Mouse (Mus musculus) liver, postnatal 0 days (tissue): ENCODE measurements at regions not wholly inside any gene's neighbourhood (a gene's known extent, or its start where the extent isn't known, plus 50 kb on each side); places are given as distances from the start of the nearest gene placed in this dataset.

ENCODE experiments used
- ATAC-seq: fragments of 200-750 bp; cut with Nextera tagmentation; 2 replicates; pipeline ENCODE4 v1.8.0; 2017; ENCODE audit warnings: mild to moderate bottlenecking, moderate library complexity
- DNase-seq: peaks from one replicate; pipeline ENCODE4 v3.0.0-alpha.2; 2016
- H3K27ac ChIP-seq: fragments of 300-500 bp; sonication (generic); 2 replicates; pipeline ENCODE4 v1.5.1; 2014; ENCODE audit warnings: antibody characterized with exemption, moderate library complexity, mild to moderate bottlenecking, low read depth
- H3K27me3 ChIP-seq: fragments of 300-500 bp; sonication (generic); 2 replicates; pipeline ENCODE4 v1.6.1; 2014; ENCODE audit warnings: low read length, control low read depth, mixed read lengths; ENCODE audit not compliant: insufficient read depth
- H3K36me3 ChIP-seq: fragments of 300-500 bp; sonication (generic); replicated peaks from 2 replicates; pipeline ENCODE4 v1.6.1; 2014; ENCODE audit warnings: mild to moderate bottlenecking, control low read depth, low read length, moderate library complexity, mixed read lengths; ENCODE audit not compliant: insufficient read depth
- H3K4me1 ChIP-seq: fragments of 300-500 bp; sonication (generic); 2 replicates; pipeline ENCODE4 v1.6.1; 2014; ENCODE audit warnings: antibody characterized with exemption, mild to moderate bottlenecking, control low read depth; ENCODE audit not compliant: insufficient read depth
- H3K4me2 ChIP-seq: fragments of 300-500 bp; sonication (generic); 2 replicates; pipeline ENCODE4 v1.6.1; 2014; ENCODE audit warnings: low read depth, mild to moderate bottlenecking, low read length, moderate library complexity, mixed read lengths
- H3K4me3 ChIP-seq: fragments of 300-500 bp; sonication (generic); 2 replicates; pipeline ENCODE4 v1.5.1; 2014; ENCODE audit warnings: low read depth, low read length
- H3K9ac ChIP-seq: fragments of 300-500 bp; sonication (generic); replicated peaks from 2 replicates; pipeline ENCODE4 v1.6.1; 2014; ENCODE audit warnings: mild to moderate bottlenecking, moderate library complexity
- H3K9me3 ChIP-seq: fragments of 300-500 bp; sonication (generic); 2 replicates; pipeline ENCODE4 v1.6.1; 2016; ENCODE audit warnings: mild to moderate bottlenecking, control low read depth, low read length, mixed read lengths
- CTCF ChIP-seq: sonication (generic); IDR thresholded peaks from 2 replicates; pipeline ENCODE4 v1.5.1; 2016; ENCODE audit warnings: antibody characterized with exemption, low read depth
- EP300 ChIP-seq: IDR thresholded peaks from 2 replicates; pipeline ENCODE4 v1.6.1; 2016; ENCODE audit warnings: antibody characterized with exemption, low read depth, mild to moderate bottlenecking
- WGBS: fragments of 180-500 bp; shearing (Covaris S2); extraction: QIAGEN DNeasy Blood & Tissue Kit; methylation state at CpG from one replicate; pipeline ENCODE4 v1.1.7; 2014; ENCODE audit not compliant: insufficient replicate concordance; 5-methylcytosine and 5-hydroxymethylcytosine counted together

GRCm38 (mm10) chr1:40907813-40908212 is 102.4 kb downstream of the Tmem182 start:
- Histone ChIP-seq H3K4me2 (no peak overlapping the region), H3K9ac (no peak overlapping the region), H3K36me3 (no peaks in the 10 kb centered on the region), H3K27me3 (no peaks in the 10 kb centered on the region), H3K9me3 (no peaks in the 10 kb centered on the region), H3K4me1 (no peaks in the 10 kb centered on the region), H3K27ac (no peak overlapping the region), H3K4me3 (no peak overlapping the region)
- TF ChIP-seq CTCF: no peak
- TF ChIP-seq EP300: no peak
- DNase-seq (no peak), ATAC-seq (no peak)

GRCm38 (mm10) chr1:40913591-40913990 is 108.2 kb downstream of the Tmem182 start:
- DNase-seq (no peak), ATAC-seq (no peak)
- 29% methylated on average over 3 of the region's 3 CpGs for WGBS
- H3K9ac ChIP-seq: no peak overlapping the region
- H3K4me1 ChIP-seq: no peaks in the 10 kb centered on the region
- no peaks in the 10 kb centered on the region for H3K27me3 ChIP-seq
- no peaks in the 10 kb centered on the region for H3K36me3 ChIP-seq
- H3K4me2 ChIP-seq: no peak overlapping the region
- H3K27ac ChIP-seq: no peak overlapping the region
- TF ChIP-seq CTCF (no peak), EP300 (no peak)
- H3K4me3 ChIP-seq: no peak overlapping the region
- H3K9me3 ChIP-seq: no peaks in the 10 kb centered on the region

- WGBS: 75% methylated on average over 3 of the region's 3 CpGs
These were observed 118.9 kb downstream of the Tmem182 start for GRCm38 (mm10) chr1:40924271-40924670.

DNA sequence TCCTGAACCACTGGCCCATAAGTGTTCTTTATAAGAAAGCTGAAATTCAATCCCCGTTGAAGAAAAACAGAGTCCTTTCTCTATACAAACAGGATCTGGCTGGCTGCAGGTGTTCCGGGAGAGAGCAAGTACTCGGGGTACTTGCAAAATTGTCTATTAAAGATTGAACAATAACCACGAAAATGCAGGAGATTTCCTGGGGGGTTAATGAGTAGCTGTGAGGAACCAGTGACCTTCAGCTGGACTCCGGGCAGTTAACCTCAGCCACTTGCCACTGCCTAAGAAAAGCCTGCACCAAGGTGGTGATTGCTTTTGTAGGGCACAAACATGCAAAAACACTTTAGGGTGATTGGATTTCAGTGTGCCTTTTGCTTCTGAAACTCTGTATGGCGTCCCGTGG is 119.4 kb downstream of the Tmem182 start:
- no peak overlapping the region for H3K9ac ChIP-seq
- TF ChIP-seq EP300 (no peak), CTCF (no peak)
- no peaks in the 10 kb centered on the region for H3K36me3 ChIP-seq
- no peaks in the 10 kb centered on the region for H3K9me3 ChIP-seq
- H3K27ac ChIP-seq: no peak overlapping the region
- 70% methylated on average over 7 of the region's 7 CpGs for WGBS
- no peaks in the 10 kb centered on the region for H3K4me1 ChIP-seq
- no peak overlapping the region for H3K4me3 ChIP-seq
- no peak overlapping the region for H3K4me2 ChIP-seq
- no peak for ATAC-seq
- no peaks in the 10 kb centered on the region for H3K27me3 ChIP-seq
- DNase-seq: no peak

More at GRCm38 (mm10) chr1:40924271-40924670, 118.9 kb downstream of the Tmem182 start:
- Histone ChIP-seq H3K4me1 (no peaks in the 10 kb centered on the region), H3K9ac (no peak overlapping the region), H3K27me3 (no peaks in the 10 kb centered on the region), H3K4me3 (no peak overlapping the region), H3K36me3 (no peaks in the 10 kb centered on the region), H3K9me3 (no peaks in the 10 kb centered on the region), H3K4me2 (no peak overlapping the region), H3K27ac (no peak overlapping the region)
- no peak for TF ChIP-seq EP300
- no peak for TF ChIP-seq CTCF
- DNase-seq (no peak), ATAC-seq (no peak)

DNA sequence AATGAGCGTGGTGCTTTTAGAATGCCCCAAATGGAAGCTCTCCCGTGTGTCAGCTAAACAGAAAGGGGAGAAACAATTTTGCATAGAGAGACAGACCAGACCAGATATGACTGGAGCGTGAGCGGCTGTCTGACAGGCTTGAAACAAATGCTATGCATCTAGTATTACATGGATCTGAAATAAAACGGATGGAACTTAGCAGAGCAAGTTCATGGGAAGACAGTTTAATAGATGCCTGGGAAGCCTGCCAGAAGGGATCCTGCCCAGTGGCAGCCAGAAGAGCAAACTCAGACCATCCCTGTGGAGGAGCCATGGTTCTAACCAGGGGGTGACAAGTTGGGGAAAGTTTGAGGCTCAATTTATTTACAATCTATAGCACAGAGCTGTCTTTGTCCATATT is 126.0 kb downstream of the Tmem182 start:
- DNase-seq: no peak
- Histone ChIP-seq H3K9ac (no peak overlapping the region), H3K4me1 (no peaks in the 10 kb centered on the region), H3K27me3 (no peaks in the 10 kb centered on the region), H3K9me3 (no peaks in the 10 kb centered on the region), H3K4me2 (no peak overlapping the region), H3K27ac (no peak overlapping the region), H3K4me3 (no peak overlapping the region), H3K36me3 (no peaks in the 10 kb centered on the region)
- TF ChIP-seq CTCF (no peak), EP300 (no peak)
- no peak for ATAC-seq
- WGBS: 68% methylated on average over 5 of the region's 5 CpGs

- TF ChIP-seq EP300 (no peak), CTCF (no peak)
- Histone ChIP-seq H3K9ac (no peak overlapping the region), H3K4me2 (no peak overlapping the region), H3K27me3 (no peaks in the 10 kb centered on the region), H3K4me3 (no peak overlapping the region), H3K27ac (no peak overlapping the region), H3K9me3 (no peaks in the 10 kb centered on the region), H3K4me1 (no peaks in the 10 kb centered on the region), H3K36me3 (no peaks in the 10 kb centered on the region)
- ATAC-seq: no peak
- DNase-seq: no peak
- WGBS: 69% methylated on average over 3 of the region's 3 CpGs
These were observed 131.3 kb downstream of the Tmem182 start for GRCm38 (mm10) chr1:40936729-40937128.

DNA sequence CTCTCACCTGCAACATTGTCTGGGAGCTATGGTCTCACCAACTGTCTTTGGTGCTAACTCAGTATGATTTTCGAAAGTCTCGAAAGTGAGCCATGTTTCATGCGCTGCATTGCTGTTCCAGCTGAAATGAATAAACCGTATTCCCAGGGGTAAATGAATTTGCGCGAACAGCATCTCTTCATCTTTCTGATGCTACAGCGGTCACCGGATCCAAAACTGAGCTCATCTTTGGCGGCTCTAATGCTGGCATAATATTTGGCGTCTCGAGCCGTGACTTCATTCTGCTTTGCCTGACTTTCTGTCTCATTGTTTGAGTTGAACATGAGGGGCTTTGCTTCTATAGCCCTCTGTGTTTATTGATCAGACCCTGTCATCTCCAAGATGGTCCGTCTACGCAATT is 137.3 kb downstream of the Tmem182 start:
- no peak overlapping the region for H3K27ac ChIP-seq
- no peaks in the 10 kb centered on the region for H3K4me1 ChIP-seq
- DNase-seq (no peak), ATAC-seq (no peak)
- no peak for TF ChIP-seq CTCF
- TF ChIP-seq EP300: no peak
- no peaks in the 10 kb centered on the region for H3K9me3 ChIP-seq
- H3K4me2 ChIP-seq: no peak overlapping the region
- 92% methylated on average over 14 of the region's 14 CpGs for WGBS
- no peaks in the 10 kb centered on the region for H3K27me3 ChIP-seq
- H3K9ac ChIP-seq: no peak overlapping the region
- no peak overlapping the region for H3K4me3 ChIP-seq
- no peaks in the 10 kb centered on the region for H3K36me3 ChIP-seq
